Mouse (Mus musculus): Measurements from ENCODE around the gene Rnls. TPM values are rescaled to one million over a fixed set of nuclear protein-coding genes. Genes with fewer than 3 reads are reported as not detected.

Gene Rnls
- polyA plus RNA-seq, 1 experiment from 2014 or later, result 10.2 TPM

DNA sequence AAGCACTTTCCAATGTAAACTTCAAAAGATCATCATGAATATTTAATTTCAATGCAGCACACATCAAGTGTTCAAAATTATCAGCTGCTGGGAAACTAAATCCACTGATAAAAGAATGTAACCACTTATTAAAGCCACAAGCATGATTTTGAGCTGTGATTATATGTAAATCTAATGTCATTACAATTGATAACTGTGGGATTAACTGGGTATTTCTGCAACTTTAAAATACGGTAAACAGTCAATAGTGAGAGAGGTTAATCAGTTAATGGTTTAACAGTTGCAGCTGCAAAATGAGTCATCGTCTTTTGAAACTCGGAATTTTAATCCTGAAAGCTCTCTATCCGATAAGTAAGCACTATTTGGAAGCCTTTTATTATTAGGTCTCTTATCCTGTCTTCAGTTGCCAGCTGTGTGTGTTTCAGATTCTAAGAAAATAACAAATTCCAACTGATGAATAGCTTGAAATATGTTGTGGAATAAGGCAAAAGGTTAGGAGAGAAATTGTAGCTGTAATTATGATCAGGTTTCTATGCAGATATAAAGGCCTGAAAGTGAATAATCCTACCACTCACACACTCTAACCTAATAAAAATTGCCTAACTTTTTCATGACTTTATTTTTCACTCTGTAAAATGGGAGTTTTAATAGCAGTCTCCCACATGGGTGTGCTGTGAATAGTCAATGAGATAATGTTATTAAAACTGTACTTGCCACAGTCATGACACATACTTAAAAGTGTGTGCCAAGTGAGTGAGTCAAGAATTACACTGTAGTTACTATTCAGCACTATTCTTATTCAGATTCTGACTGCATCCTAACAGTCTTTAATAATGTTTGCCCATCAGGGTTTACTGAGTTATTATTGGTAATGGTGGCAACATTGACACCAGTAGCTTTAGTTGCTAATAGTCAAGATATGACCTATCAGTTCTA lies 65.1 kb downstream of the Rnls start:
- no peak for ATAC-seq (replicated peaks; ENCODE audit: insufficient number of reproducible peaks, low FRiP score, low TSS enrichment)
- no peaks in the 10 kb centered on the region for H3K9me3 ChIP-seq (replicated peaks; ENCODE audit: control insufficient read depth, low read length)
- no peak overlapping the region for H3K4me2 ChIP-seq
- H3K4me3 ChIP-seq (ENCODE audit: low read depth, low read length), result no peak overlapping the region
- WGBS (ENCODE audit: insufficient replicate concordance), result 67% methylated on average over 4 of the region's 4 CpGs
- H3K4me1 ChIP-seq (ENCODE audit: control insufficient read depth, insufficient read depth, low read length), result no peaks in the 10 kb centered on the region
- H3K36me3 ChIP-seq (ENCODE audit: control insufficient read depth, insufficient read depth, low read length), result no peaks in the 10 kb centered on the region
- H3K27ac ChIP-seq (ENCODE audit: low read depth, low read length), result no peak overlapping the region
- H3K9ac ChIP-seq (ENCODE audit: low read depth, low read length), result no peak overlapping the region
- no peaks in the 10 kb centered on the region for H3K27me3 ChIP-seq (ENCODE audit: control insufficient read depth, insufficient read depth, low read length)

- Histone ChIP-seq H3K27me3 (ENCODE audit: control insufficient read depth, insufficient read depth, low read length) (no peaks in the 10 kb centered on the region), H3K4me2 (no peak overlapping the region), H3K4me3 (ENCODE audit: low read depth, low read length) (no peak overlapping the region), H3K27ac (ENCODE audit: low read depth, low read length) (no peak overlapping the region), H3K9ac (ENCODE audit: low read depth, low read length) (no peak overlapping the region), H3K9me3 (replicated peaks; ENCODE audit: control insufficient read depth, low read length) (no peaks in the 10 kb centered on the region), H3K4me1 (ENCODE audit: control insufficient read depth, insufficient read depth, low read length) (no peaks in the 10 kb centered on the region), H3K36me3 (ENCODE audit: control insufficient read depth, insufficient read depth, low read length) (no peaks in the 10 kb centered on the region)
- ATAC-seq (replicated peaks; ENCODE audit: insufficient number of reproducible peaks, low FRiP score, low TSS enrichment), result no peak
- 62% methylated on average over 1 of the region's 1 CpGs for WGBS (ENCODE audit: insufficient replicate concordance)
Measured at GRCm38 (mm10) chr19:33318785-33319184, 73.3 kb downstream of the Rnls start.

- H3K36me3 ChIP-seq (ENCODE audit: control insufficient read depth, insufficient read depth, low read length), result no peaks in the 10 kb centered on the region
- H3K9me3 ChIP-seq (replicated peaks; ENCODE audit: control insufficient read depth, low read length), result no peaks in the 10 kb centered on the region
- no peak for ATAC-seq (replicated peaks; ENCODE audit: insufficient number of reproducible peaks, low FRiP score, low TSS enrichment)
- no peak overlapping the region for H3K9ac ChIP-seq (ENCODE audit: low read depth, low read length)
- WGBS (ENCODE audit: insufficient replicate concordance), result 58% methylated on average over 4 of the region's 4 CpGs
- no peak overlapping the region for H3K27ac ChIP-seq (ENCODE audit: low read depth, low read length)
- no peaks in the 10 kb centered on the region for H3K4me1 ChIP-seq (ENCODE audit: control insufficient read depth, insufficient read depth, low read length)
- H3K4me3 ChIP-seq (ENCODE audit: low read depth, low read length), result no peak overlapping the region
- H3K4me2 ChIP-seq, result no peak overlapping the region
- no peaks in the 10 kb centered on the region for H3K27me3 ChIP-seq (ENCODE audit: control insufficient read depth, insufficient read depth, low read length)
Measured at GRCm38 (mm10) chr19:33317130-33317529, 75.0 kb downstream of the Rnls start.

DNA sequence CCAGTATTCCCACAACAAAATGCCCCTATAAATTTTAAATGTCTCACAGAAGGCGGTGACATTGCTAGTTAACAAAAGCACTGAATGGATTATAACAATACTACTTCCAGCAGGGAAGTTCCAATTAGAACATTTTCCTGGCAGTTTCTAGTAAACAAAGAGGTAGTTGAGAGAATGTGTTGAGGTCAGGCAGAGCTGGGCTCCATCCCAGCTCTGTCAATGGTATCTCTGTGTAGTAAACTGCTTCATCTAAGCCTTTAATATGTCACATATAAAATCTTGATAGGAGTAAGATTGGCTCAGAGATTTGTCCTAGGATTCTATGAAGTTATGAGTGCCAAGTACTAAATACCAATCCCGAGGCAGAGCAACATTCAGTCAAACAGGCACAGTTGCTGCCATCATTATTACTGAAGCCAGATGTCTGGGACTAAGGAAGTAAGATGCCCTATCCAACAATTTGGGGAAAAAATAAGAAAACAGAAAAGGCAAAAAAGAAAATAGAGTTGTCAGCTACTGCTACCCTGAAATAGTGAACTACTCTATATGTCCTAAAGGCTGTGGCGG lies 92.3 kb downstream of the Rnls start:
- no peaks in the 10 kb centered on the region for H3K27me3 ChIP-seq (ENCODE audit: control insufficient read depth, insufficient read depth, low read length)
- H3K4me3 ChIP-seq (ENCODE audit: low read depth, low read length), result no peak overlapping the region
- no peak overlapping the region for H3K9ac ChIP-seq (ENCODE audit: low read depth, low read length)
- H3K4me1 ChIP-seq (ENCODE audit: control insufficient read depth, insufficient read depth, low read length), result no peaks in the 10 kb centered on the region
- H3K36me3 ChIP-seq (ENCODE audit: control insufficient read depth, insufficient read depth, low read length), result no peaks in the 10 kb centered on the region
- ATAC-seq (replicated peaks; ENCODE audit: insufficient number of reproducible peaks, low FRiP score, low TSS enrichment), result no peak
- H3K9me3 ChIP-seq (replicated peaks; ENCODE audit: control insufficient read depth, low read length), result no peaks in the 10 kb centered on the region
- no peak overlapping the region for H3K27ac ChIP-seq (ENCODE audit: low read depth, low read length)
- WGBS (ENCODE audit: insufficient replicate concordance), result 74% methylated on average over 3 of the region's 3 CpGs
- H3K4me2 ChIP-seq, result no peak overlapping the region

- 37% methylated on average over 2 of the region's 2 CpGs for WGBS (ENCODE audit: insufficient replicate concordance)
- no peak overlapping the region for H3K27ac ChIP-seq (ENCODE audit: low read depth, low read length)
- H3K4me3 ChIP-seq (ENCODE audit: low read depth, low read length), result no peak overlapping the region
- no peaks in the 10 kb centered on the region for H3K27me3 ChIP-seq (ENCODE audit: control insufficient read depth, insufficient read depth, low read length)
- no peaks in the 10 kb centered on the region for H3K9me3 ChIP-seq (replicated peaks; ENCODE audit: control insufficient read depth, low read length)
- H3K36me3 ChIP-seq (ENCODE audit: control insufficient read depth, insufficient read depth, low read length), result no peaks in the 10 kb centered on the region
- no peaks in the 10 kb centered on the region for H3K4me1 ChIP-seq (ENCODE audit: control insufficient read depth, insufficient read depth, low read length)
- H3K4me2 ChIP-seq, result no peak overlapping the region
- H3K9ac ChIP-seq (ENCODE audit: low read depth, low read length), result no peak overlapping the region
- ATAC-seq (replicated peaks; ENCODE audit: insufficient number of reproducible peaks, low FRiP score, low TSS enrichment), result no peak
Measured at GRCm38 (mm10) chr19:33296338-33296737, 95.8 kb downstream of the Rnls start.

- Histone ChIP-seq H3K27ac (ENCODE audit: low read depth, low read length) (no peak overlapping the region), H3K9me3 (replicated peaks; ENCODE audit: control insufficient read depth, low read length) (no peaks in the 10 kb centered on the region), H3K4me2 (no peak overlapping the region), H3K9ac (ENCODE audit: low read depth, low read length) (no peak overlapping the region), H3K27me3 (ENCODE audit: control insufficient read depth, insufficient read depth, low read length) (no peaks in the 10 kb centered on the region), H3K36me3 (ENCODE audit: control insufficient read depth, insufficient read depth, low read length) (no peaks in the 10 kb centered on the region), H3K4me1 (ENCODE audit: control insufficient read depth, insufficient read depth, low read length) (no peaks in the 10 kb centered on the region), H3K4me3 (ENCODE audit: low read depth, low read length) (no peak overlapping the region)
- ATAC-seq (replicated peaks; ENCODE audit: insufficient number of reproducible peaks, low FRiP score, low TSS enrichment), result no peak
- 41% methylated on average over 3 of the region's 3 CpGs for WGBS (ENCODE audit: insufficient replicate concordance)
Measured at GRCm38 (mm10) chr19:33282985-33283384, 109.1 kb downstream of the Rnls start.

DNA sequence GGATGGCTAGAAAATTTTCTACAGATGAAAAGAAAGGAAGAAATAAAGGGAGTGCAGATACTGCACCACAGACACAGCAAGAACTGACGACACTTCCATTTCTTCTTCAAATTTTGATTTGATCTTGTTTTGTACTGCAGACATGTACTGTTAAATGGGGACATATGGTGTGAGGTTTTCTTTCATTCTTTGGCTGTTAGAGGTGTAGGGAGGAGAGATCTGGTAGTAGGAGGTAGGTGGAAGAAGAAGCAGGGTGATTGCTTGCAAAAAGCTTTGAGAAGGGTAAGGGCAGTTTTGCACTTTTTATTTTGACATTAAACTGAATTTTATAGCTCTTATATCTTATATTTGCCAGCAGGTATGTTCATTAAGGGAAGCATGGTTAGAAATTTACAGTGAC lies 115.7 kb downstream of the Rnls start:
- no peak overlapping the region for H3K4me3 ChIP-seq (ENCODE audit: low read depth, low read length)
- no peaks in the 10 kb centered on the region for H3K36me3 ChIP-seq (ENCODE audit: control insufficient read depth, insufficient read depth, low read length)
- H3K27ac ChIP-seq (ENCODE audit: low read depth, low read length), result no peak overlapping the region
- ATAC-seq (replicated peaks; ENCODE audit: insufficient number of reproducible peaks, low FRiP score, low TSS enrichment), result no peak
- H3K4me2 ChIP-seq, result no peak overlapping the region
- 79% methylated on average over 1 of the region's 1 CpGs for WGBS (ENCODE audit: insufficient replicate concordance)
- no peaks in the 10 kb centered on the region for H3K9me3 ChIP-seq (replicated peaks; ENCODE audit: control insufficient read depth, low read length)
- no peaks in the 10 kb centered on the region for H3K4me1 ChIP-seq (ENCODE audit: control insufficient read depth, insufficient read depth, low read length)
- no peak overlapping the region for H3K9ac ChIP-seq (ENCODE audit: low read depth, low read length)
- no peaks in the 10 kb centered on the region for H3K27me3 ChIP-seq (ENCODE audit: control insufficient read depth, insufficient read depth, low read length)

DNA sequence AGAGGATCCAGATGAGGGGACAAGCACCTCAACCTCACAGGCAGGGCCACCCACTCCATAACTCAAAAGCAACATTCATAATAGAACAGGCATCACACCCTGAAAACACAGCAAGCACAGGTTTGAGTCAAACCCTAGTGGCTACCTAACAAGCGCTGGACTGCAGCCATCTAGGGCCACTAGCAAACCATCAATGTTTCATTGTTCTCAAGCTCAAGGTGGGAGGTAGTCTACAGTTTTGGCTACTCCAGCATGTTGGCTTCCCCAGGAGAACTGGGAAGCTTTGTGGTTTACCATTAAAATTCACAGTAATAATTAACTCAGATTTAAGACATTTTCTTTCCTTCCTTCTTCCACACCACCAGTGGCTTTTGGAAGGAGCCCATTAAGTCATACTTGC lies 118.4 kb downstream of the Rnls start:
- WGBS (ENCODE audit: insufficient replicate concordance), result 95% methylated on average over 1 of the region's 1 CpGs
- Histone ChIP-seq H3K9me3 (replicated peaks; ENCODE audit: control insufficient read depth, low read length) (no peaks in the 10 kb centered on the region), H3K27ac (ENCODE audit: low read depth, low read length) (no peak overlapping the region)

DNA sequence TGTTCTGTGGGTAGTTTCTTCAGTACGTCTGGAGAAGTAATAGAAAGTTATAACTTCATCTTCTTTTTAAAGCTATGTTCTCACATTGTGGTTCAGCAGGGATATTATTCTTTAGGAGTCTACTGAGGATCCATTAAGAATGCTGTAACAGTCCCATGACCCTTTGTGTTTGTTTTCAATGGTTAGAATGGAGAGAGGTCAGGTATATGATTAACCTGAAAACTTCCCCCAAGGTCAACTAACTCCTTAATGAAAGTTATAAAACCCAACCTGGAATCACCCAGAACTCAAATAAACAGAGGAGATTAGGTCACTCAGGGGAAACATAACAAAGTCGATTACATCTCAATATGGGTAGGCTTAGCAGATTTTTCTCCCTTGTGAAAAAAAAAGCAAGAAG lies 120.5 kb downstream of the Rnls start:
- no peak overlapping the region for H3K4me3 ChIP-seq (ENCODE audit: low read depth, low read length)
- no peaks in the 10 kb centered on the region for H3K9me3 ChIP-seq (replicated peaks; ENCODE audit: control insufficient read depth, low read length)
- H3K27ac ChIP-seq (ENCODE audit: low read depth, low read length), result no peak overlapping the region
- H3K4me2 ChIP-seq, result no peak overlapping the region
- H3K27me3 ChIP-seq (ENCODE audit: control insufficient read depth, insufficient read depth, low read length), result no peaks in the 10 kb centered on the region
- H3K4me1 ChIP-seq (ENCODE audit: control insufficient read depth, insufficient read depth, low read length), result no peaks in the 10 kb centered on the region
- no peaks in the 10 kb centered on the region for H3K36me3 ChIP-seq (ENCODE audit: control insufficient read depth, insufficient read depth, low read length)
- 58% methylated on average over 2 of the region's 2 CpGs for WGBS (ENCODE audit: insufficient replicate concordance)
- no peak overlapping the region for H3K9ac ChIP-seq (ENCODE audit: low read depth, low read length)
- ATAC-seq (replicated peaks; ENCODE audit: insufficient number of reproducible peaks, low FRiP score, low TSS enrichment), result no peak

More for the DNA sequence above, 118.4 kb downstream of the Rnls start:
- Histone ChIP-seq H3K27me3 (ENCODE audit: control insufficient read depth, insufficient read depth, low read length) (no peaks in the 10 kb centered on the region), H3K9ac (ENCODE audit: low read depth, low read length) (no peak overlapping the region), H3K4me2 (no peak overlapping the region), H3K4me1 (ENCODE audit: control insufficient read depth, insufficient read depth, low read length) (no peaks in the 10 kb centered on the region), H3K36me3 (ENCODE audit: control insufficient read depth, insufficient read depth, low read length) (no peaks in the 10 kb centered on the region), H3K4me3 (ENCODE audit: low read depth, low read length) (no peak overlapping the region)
- ATAC-seq (replicated peaks; ENCODE audit: insufficient number of reproducible peaks, low FRiP score, low TSS enrichment), result no peak

Measured in heart, embryonic 11.5 days (tissue).